Mouse (Mus musculus): ENCODE measurements around the gene Rab34. TPM values are rescaled to one million over a fixed set of nuclear protein-coding genes. Genes with fewer than 3 reads are reported as not detected.

The Rab34 gene
- total and polyA plus RNA-seq, 2 experiments: 2.8 to 5.2 TPM

- DNase-seq (ENCODE audit: extremely low read depth, low read depth, low spot score): peak; percentile 55
- Histone ChIP-seq H3K79me2 (ENCODE audit: control insufficient read depth, insufficient read depth, low read length) (peaks cover 3% of the 10 kb centered on the region; the same call in 1 of the 2 replicates), H3K9ac (ENCODE audit: low read depth, low read length) (no peak overlapping the region), H3K4me3 (ENCODE audit: insufficient read depth, low read depth, low read length) (no peak overlapping the region), H3K4me1 (ENCODE audit: control insufficient read depth, insufficient read depth, low read length) (no peaks in the 10 kb centered on the region), H3K27ac (replicated peaks; ENCODE audit: insufficient read depth, low read depth, low read length) (no peak overlapping the region), H3K27me3 (ENCODE audit: control insufficient read depth, insufficient read depth, low read length) (no peaks in the 10 kb centered on the region), H3K36me3 (ENCODE audit: control insufficient read depth, insufficient read depth, low read length) (peaks cover 11% of the 10 kb centered on the region)
- TF ChIP-seq CTCF (IDR thresholded peaks at IDR 0.05; ENCODE audit: low read depth, low read length): peak; percentile 71
- no peak for TF ChIP-seq POLR2A (IDR thresholded peaks at IDR 0.05; ENCODE audit: extremely low read depth, insufficient read depth, low read length)
- 44% methylated on average over 1 of the region's 1 CpGs for WGBS
Observed at GRCm38 (mm10) chr11:78151161-78151560, 37.1 kb upstream of the Rab34 start.

GRCm38 (mm10) chr11:78152299-78153231 is 35.7 kb upstream of the Rab34 start:
- 65% methylated on average over 9 of the region's 9 CpGs for WGBS
- TF ChIP-seq CTCF (IDR thresholded peaks at IDR 0.05; ENCODE audit: low read depth, low read length) (no peak), POLR2A (IDR thresholded peaks at IDR 0.05; ENCODE audit: extremely low read depth, insufficient read depth, low read length) (no peak)
- Histone ChIP-seq H3K27me3 (ENCODE audit: control insufficient read depth, insufficient read depth, low read length) (no peaks in the 10 kb centered on the region), H3K4me1 (ENCODE audit: control insufficient read depth, insufficient read depth, low read length) (no peaks in the 10 kb centered on the region), H3K36me3 (ENCODE audit: control insufficient read depth, insufficient read depth, low read length) (peaks cover 7% of the 10 kb centered on the region; the same call in 1 of the 2 replicates), H3K4me3 (ENCODE audit: insufficient read depth, low read depth, low read length) (no peak overlapping the region), H3K27ac (replicated peaks; ENCODE audit: insufficient read depth, low read depth, low read length) (no peak overlapping the region), H3K79me2 (ENCODE audit: control insufficient read depth, insufficient read depth, low read length) (peaks cover 3% of the 10 kb centered on the region; the same call in 1 of the 2 replicates), H3K9ac (ENCODE audit: low read depth, low read length) (no peak overlapping the region)
- no peak for DNase-seq (ENCODE audit: extremely low read depth, low read depth, low spot score)

- Histone ChIP-seq H3K9ac (ENCODE audit: low read depth, low read length) (no peak overlapping the region), H3K4me3 (ENCODE audit: insufficient read depth, low read depth, low read length) (no peak overlapping the region), H3K36me3 (ENCODE audit: control insufficient read depth, insufficient read depth, low read length) (peaks cover 9% of the 10 kb centered on the region), H3K4me1 (ENCODE audit: control insufficient read depth, insufficient read depth, low read length) (peaks cover 1% of the 10 kb centered on the region; the same call in 1 of the 2 replicates), H3K27ac (replicated peaks; ENCODE audit: insufficient read depth, low read depth, low read length) (no peak overlapping the region), H3K27me3 (ENCODE audit: control insufficient read depth, insufficient read depth, low read length) (no peaks in the 10 kb centered on the region), H3K79me2 (ENCODE audit: control insufficient read depth, insufficient read depth, low read length) (peaks cover 3% of the 10 kb centered on the region; the same call in 1 of the 2 replicates)
- no peak for DNase-seq (ENCODE audit: extremely low read depth, low read depth, low spot score)
- no peak for TF ChIP-seq POLR2A (IDR thresholded peaks at IDR 0.05; ENCODE audit: extremely low read depth, insufficient read depth, low read length)
- TF ChIP-seq CTCF (IDR thresholded peaks at IDR 0.05; ENCODE audit: low read depth, low read length): no peak
- 89% methylated on average over 13 of the region's 13 CpGs for WGBS
Observed at GRCm38 (mm10) chr11:78153778-78154177, 34.5 kb upstream of the Rab34 start.

GRCm38 (mm10) chr11:78155674-78156073 is 32.6 kb upstream of the Rab34 start:
- Histone ChIP-seq H3K4me3 (ENCODE audit: insufficient read depth, low read depth, low read length) (no peak overlapping the region), H3K4me1 (ENCODE audit: control insufficient read depth, insufficient read depth, low read length) (peaks cover 3% of the 10 kb centered on the region), H3K36me3 (ENCODE audit: control insufficient read depth, insufficient read depth, low read length) (peaks cover 8% of the 10 kb centered on the region), H3K27me3 (ENCODE audit: control insufficient read depth, insufficient read depth, low read length) (no peaks in the 10 kb centered on the region), H3K79me2 (ENCODE audit: control insufficient read depth, insufficient read depth, low read length) (0 out of 2 replicates have a peak, but pooled peaks cover under 1% of the 10 kb centered on the region), H3K9ac (ENCODE audit: low read depth, low read length) (no peak overlapping the region), H3K27ac (replicated peaks; ENCODE audit: insufficient read depth, low read depth, low read length) (no peak overlapping the region)
- WGBS: 93% methylated on average over 5 of the region's 5 CpGs
- no peak for DNase-seq (ENCODE audit: extremely low read depth, low read depth, low spot score)
- TF ChIP-seq POLR2A (IDR thresholded peaks at IDR 0.05; ENCODE audit: extremely low read depth, insufficient read depth, low read length): no peak
- no peak for TF ChIP-seq CTCF (IDR thresholded peaks at IDR 0.05; ENCODE audit: low read depth, low read length)

GRCm38 (mm10) chr11:78156156-78156699 is 32.0 kb upstream of the Rab34 start:
- Histone ChIP-seq H3K27ac (replicated peaks; ENCODE audit: insufficient read depth, low read depth, low read length) (no peak overlapping the region), H3K9ac (ENCODE audit: low read depth, low read length) (no peak overlapping the region), H3K4me3 (ENCODE audit: insufficient read depth, low read depth, low read length) (no peak overlapping the region), H3K27me3 (ENCODE audit: control insufficient read depth, insufficient read depth, low read length) (no peaks in the 10 kb centered on the region), H3K4me1 (ENCODE audit: control insufficient read depth, insufficient read depth, low read length) (peaks cover 3% of the 10 kb centered on the region), H3K79me2 (ENCODE audit: control insufficient read depth, insufficient read depth, low read length) (0 out of 2 replicates have a peak, but pooled peaks cover 5% of the 10 kb centered on the region), H3K36me3 (ENCODE audit: control insufficient read depth, insufficient read depth, low read length) (peaks cover 8% of the 10 kb centered on the region)
- WGBS: 87% methylated on average over 6 of the region's 6 CpGs
- no peak for TF ChIP-seq CTCF (IDR thresholded peaks at IDR 0.05; ENCODE audit: low read depth, low read length)
- no peak for TF ChIP-seq POLR2A (IDR thresholded peaks at IDR 0.05; ENCODE audit: extremely low read depth, insufficient read depth, low read length)
- no peak for DNase-seq (ENCODE audit: extremely low read depth, low read depth, low spot score)
